Mouse (Mus musculus): ENCODE data around the gene Vkorc1.
"Not testable (repeated sequence)": the region's sequence is repeated elsewhere in the genome, so short reads cannot be mapped to it uniquely, and the experiment has no call there.

Vkorc1 gene

GRCm38 (mm10) chr7:127915293-127915692 lies 19.9 kb upstream of the Vkorc1 start:
- in situ Hi-C loops (cut with MboI, MseI), result no loop called here

GRCm38 (mm10) chr7:127912938-127913337 lies 17.5 kb upstream of the Vkorc1 start:
- in situ Hi-C loops (cut with MboI, MseI), result no loop called here

GRCm38 (mm10) chr7:127912190-127912871 lies 16.9 kb upstream of the Vkorc1 start, which contains the start of gene Kat8:
Kat8 (plus strand) TSS chr7:127912516.
- in situ Hi-C loops (cut with MboI, MseI), result no loop called here

GRCm38 (mm10) chr7:127908656-127909055 lies 13.2 kb upstream of the Vkorc1 start:
- in situ Hi-C loops (cut with MboI, MseI), result no loop called here

- in situ Hi-C loops (cut with MboI, MseI), result no loop called here
These were observed 12.5 kb upstream of the Vkorc1 start for GRCm38 (mm10) chr7:127907939-127908338.

GRCm38 (mm10) chr7:127903971-127904796 lies 8.8 kb upstream of the Vkorc1 start, which contains the start of gene Bckdk:
Bckdk (plus strand) TSS chr7:127904082.
- in situ Hi-C loops (cut with MboI, MseI), result no loop called here

- in situ Hi-C loops (cut with MboI, MseI), result no loop called here
These were observed 6.4 kb upstream of the Vkorc1 start for GRCm38 (mm10) chr7:127901772-127902171.

GRCm38 (mm10) chr7:127899997-127900396 lies 4.6 kb upstream of the Vkorc1 start:
- in situ Hi-C loops (cut with MboI, MseI), result no loop called here

- in situ Hi-C loops (cut with MboI, MseI), result no loop called here
These were observed 3.0 kb upstream of the Vkorc1 start for GRCm38 (mm10) chr7:127898179-127898956.

- in situ Hi-C loops (cut with MboI, MseI), result no loop called here
These were observed 2.1 kb upstream of the Vkorc1 start for GRCm38 (mm10) chr7:127897542-127897941.

GRCm38 (mm10) chr7:127896384-127896783 lies 967 bp upstream of the Vkorc1 start:
- in situ Hi-C loops (cut with MboI, MseI), result no loop called here

- in situ Hi-C loops (cut with MboI, MseI), result not testable (repeated sequence)
These were observed 474 bp upstream of the Vkorc1 start for GRCm38 (mm10) chr7:127895891-127896290.

- in situ Hi-C loops (cut with MboI, MseI), result no loop called here
These were observed 937 bp downstream of the Vkorc1 start for GRCm38 (mm10) chr7:127894480-127894879.

- in situ Hi-C loops (cut with MboI, MseI), result no loop called here
These were observed 4.6 kb downstream of the Vkorc1 start, which contains the start of gene Prss53 for GRCm38 (mm10) chr7:127890798-127891197. Prss53 (minus strand) TSS chr7:127890970.

- in situ Hi-C loops (cut with MboI, MseI), result no loop called here
These were observed 6.6 kb downstream of the Vkorc1 start for GRCm38 (mm10) chr7:127888821-127889220.

GRCm38 (mm10) chr7:127887781-127888180 lies 7.6 kb downstream of the Vkorc1 start:
- in situ Hi-C loops (cut with MboI, MseI), result no loop called here

- in situ Hi-C loops (cut with MboI, MseI), result no loop called here
These were observed 8.2 kb downstream of the Vkorc1 start for GRCm38 (mm10) chr7:127887191-127887590.

GRCm38 (mm10) chr7:127886551-127886950 lies 8.9 kb downstream of the Vkorc1 start:
- in situ Hi-C loops (cut with MboI, MseI), result no loop called here

- in situ Hi-C loops (cut with MboI, MseI), result no loop called here
These were observed 9.5 kb downstream of the Vkorc1 start for GRCm38 (mm10) chr7:127885951-127886350.

GRCm38 (mm10) chr7:127880431-127880830 lies 15.0 kb downstream of the Vkorc1 start:
- in situ Hi-C loops (cut with MboI, MseI), result no loop called here

- in situ Hi-C loops (cut with MboI, MseI), result no loop called here
These were observed 16.1 kb downstream of the Vkorc1 start for GRCm38 (mm10) chr7:127879301-127879700.

Measured in T-helper 17 cell (primary cell).